Mouse (Mus musculus) liver, adult (tissue): ENCODE data around the gene Wdr38.

ENCODE experiments used
- GATA4 ChIP-seq: IDR thresholded peaks from 2 replicates; pipeline ENCODE4 v1.6.1; 2014; ENCODE audit warnings: mild to moderate bottlenecking, low read length; ENCODE audit not compliant: insufficient replicate concordance

The Wdr38 gene

DNA sequence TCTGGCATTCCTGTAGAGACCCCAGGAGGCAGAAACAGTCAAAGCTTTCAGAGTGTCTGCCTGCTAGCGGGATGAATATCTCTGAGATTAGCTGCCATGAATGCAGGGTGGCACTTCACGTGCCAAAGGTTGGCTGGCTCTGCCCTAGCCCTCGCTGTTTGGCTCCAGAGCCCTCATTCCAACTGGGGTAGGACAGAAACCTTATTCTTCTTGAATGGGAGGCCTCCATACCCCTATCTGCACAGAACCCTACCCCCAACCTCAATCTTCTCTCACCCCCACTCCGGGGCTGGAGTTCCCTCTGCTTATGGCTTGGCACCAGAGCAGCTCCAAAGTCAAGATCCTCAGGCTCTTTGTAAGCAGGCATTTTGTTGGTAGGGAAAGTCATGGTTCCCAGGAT is 19.4 kb upstream of the Wdr38 start:
- no peak for TF ChIP-seq GATA4

DNA sequence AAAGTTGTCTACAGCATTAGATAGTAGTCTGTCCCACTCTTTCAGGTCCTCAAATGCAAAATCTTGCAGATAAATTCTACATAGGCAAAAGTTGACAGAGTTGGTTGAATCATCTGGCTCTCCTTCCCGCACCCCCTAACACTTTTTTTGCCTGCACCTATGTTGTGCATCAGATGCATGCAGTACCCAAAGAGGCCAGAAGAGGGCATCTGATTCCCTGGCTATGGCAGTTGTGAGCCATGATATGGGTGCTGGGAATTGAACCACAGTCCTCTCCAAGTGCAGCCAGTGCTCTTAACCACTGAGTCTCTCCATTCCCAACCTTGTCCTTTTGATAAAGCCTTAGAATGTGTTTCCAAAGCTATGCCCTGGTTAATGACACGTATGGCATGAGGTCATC is 13.8 kb upstream of the Wdr38 start:
- no peak for TF ChIP-seq GATA4

DNA sequence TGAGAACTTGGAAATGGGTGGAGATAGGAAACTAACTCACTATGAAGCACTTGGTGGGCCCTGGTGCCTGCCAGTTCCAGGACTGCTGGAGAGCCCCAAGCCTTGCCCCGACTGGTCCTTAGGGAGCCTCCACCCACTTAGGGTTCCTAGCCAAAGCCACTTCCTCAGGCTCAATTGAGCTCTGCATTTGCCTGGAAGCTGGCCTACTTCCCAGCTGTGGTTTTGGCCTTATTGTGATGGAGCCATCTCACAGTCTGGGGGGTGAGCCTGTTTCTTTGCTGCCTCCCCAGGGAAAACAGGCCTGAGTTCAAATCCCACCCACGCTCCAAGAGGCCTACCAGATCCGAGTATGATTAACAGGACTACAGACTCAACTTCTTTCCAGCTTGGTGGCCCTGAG is 10.7 kb upstream of the Wdr38 start:
- TF ChIP-seq GATA4: no peak

DNA sequence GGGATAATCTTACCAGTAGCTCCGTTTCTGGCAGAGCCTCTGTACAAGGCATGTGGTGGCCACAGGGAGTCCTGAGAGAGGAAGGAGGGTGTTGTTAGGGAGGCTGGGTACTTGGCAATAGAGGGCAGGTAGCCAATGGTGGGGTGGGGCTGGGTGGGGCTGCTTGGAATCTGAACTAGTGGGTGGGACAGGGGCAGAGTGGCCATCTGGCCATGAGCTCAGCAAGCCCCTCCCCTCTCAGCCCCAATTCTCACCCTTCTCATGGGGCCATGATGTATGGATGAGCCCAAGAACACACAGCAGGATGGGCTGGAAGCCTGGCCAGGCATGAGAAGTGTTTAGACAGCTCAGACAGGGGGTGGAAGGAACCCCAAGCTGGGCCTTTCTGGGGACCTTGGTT is 9.9 kb upstream of the Wdr38 start:
- no peak for TF ChIP-seq GATA4

DNA sequence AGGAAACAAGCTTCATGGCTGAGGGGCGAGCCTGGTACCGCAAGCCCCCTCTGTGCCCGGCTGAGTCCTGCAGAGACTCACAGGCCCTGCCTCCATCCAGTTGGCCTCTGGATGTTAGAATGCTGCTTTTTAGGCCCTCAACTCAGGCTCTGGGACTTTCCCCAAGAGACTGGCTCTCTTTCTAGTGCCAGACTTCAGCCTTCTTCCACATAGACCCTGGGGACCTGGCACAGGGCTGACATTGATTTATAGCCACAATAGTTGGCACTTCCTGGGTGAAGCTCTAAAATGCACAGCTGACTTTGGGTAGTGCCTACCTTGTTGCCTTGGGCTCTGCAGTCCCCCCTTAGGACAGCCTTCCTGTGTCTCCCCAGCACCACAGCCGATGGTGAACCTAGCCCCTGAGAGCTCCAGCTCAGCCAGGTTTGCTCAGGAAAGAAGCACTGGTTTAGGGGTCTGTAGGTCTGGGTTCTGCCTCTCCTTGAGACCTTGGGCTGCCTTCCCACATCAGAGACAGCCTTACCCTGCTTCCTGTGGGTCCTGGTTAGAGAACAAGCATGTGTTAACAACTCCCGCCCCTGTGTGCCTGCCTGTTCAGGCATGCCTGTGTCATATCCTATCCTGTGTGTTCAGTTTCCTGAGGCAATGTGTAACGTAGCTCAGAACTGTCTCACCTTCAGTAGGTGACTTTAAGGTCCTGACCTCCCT is 9.3 kb upstream of the Wdr38 start:
- TF ChIP-seq GATA4: no peak

DNA sequence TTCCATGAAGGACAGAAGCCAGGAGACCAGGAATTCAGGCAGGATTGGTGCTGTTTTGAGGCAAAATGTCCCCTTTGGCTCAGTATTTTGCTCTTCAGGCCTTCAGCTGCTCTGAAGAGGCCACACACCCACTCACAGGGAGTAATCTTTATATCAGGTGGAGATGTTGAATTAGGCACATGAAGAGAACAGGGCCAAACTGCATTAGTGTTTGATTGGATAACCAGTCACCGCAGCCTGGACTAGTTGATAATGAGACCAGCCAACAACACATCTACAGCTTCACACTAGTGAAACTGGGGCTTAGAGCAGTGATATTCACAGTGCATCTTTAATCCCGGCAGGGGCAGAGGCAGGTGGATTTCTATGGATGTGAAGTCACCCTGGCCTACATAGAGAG is 8.3 kb upstream of the Wdr38 start:
- no peak for TF ChIP-seq GATA4

DNA sequence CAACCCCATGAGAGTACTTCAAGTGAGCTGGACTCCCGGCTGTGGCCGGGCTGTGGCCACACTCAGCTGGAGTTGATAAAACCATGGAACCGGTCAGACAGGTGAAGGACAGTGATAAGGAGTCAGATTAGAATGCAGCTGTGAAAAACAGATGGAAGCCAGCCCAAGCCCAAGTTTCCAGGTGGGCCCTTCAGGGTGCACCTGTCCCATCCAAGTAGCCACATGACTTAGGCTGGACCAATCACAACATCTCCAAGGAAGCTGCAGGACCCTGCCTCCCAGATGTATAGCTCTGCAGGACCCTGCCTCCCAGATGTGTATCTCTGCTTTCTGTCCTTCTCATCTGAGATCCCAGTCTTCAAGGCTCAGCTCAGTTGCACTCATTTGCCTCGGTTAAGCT is 5.3 kb upstream of the Wdr38 start:
- no peak for TF ChIP-seq GATA4

DNA sequence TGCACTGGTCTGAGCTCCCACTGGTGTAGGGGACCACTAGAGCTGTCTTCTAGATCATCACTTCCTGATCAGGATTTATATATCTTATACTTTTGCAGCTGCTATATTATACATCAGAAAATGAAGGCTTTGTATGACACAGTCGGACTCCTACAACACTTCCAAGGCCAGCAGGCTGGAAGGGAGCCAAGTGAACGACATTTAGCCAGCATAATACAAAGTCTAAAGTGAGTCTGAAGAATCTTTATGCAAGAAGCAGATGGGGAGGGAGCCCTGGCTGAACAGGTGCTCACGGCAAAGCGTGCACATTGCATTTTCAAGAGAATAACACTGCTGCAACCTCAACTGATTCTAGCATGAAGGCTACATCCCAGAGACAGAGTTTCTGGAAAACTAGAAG is 4.8 kb upstream of the Wdr38 start:
- TF ChIP-seq GATA4: no peak

DNA sequence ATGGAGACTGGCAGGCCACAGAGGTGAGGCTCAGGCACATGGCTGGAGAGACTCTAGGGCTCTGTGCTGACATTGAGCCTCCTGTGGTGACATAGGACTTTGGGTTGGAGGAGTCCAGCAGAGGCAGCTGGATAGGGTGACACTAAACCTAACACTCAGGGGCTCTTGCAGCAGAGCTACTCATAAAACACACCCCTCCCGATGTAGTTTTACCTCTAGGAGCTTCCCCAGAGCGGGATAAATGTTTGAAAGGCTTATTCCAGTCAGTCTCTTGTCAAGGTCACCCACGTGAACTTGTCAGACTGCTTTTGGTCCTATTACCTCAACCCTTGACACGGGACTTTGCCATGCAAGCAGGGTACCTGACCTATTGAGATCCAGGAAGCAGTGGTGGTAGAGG is 2.1 kb downstream of the Wdr38 start:
- TF ChIP-seq GATA4: no peak

DNA sequence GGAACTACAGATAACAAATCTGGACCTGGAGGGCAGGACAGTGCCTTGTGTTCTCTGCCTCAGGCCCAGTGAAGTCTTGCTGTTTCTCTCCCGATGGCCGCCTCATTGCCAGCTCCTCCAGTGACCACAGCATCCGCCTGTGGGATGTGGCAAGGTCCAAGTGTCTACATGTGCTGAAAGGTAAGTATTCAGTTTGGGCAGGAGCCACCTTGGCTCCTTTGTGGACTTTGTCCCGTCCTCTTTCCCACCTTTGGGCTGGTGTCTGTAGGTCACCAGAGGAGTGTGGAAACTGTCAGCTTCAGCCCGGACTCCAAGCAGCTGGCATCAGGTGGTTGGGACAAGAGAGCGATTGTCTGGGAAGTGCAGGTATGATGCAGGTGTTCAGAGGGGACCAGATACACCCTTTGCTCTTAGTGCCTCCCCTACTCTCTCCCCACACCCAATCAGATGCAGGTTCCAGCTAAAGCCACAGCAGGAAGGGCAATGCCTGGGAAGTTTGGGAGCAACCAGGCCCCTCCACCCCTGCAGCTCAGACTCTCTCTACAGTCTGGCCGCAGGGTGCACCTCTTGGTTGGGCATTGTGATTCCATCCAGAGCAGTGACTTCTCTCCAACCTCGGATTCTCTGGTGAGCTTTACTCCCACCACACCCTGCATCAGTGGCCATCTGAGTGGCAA is 2.8 kb downstream of the Wdr38 start:
- no peak for TF ChIP-seq GATA4

DNA sequence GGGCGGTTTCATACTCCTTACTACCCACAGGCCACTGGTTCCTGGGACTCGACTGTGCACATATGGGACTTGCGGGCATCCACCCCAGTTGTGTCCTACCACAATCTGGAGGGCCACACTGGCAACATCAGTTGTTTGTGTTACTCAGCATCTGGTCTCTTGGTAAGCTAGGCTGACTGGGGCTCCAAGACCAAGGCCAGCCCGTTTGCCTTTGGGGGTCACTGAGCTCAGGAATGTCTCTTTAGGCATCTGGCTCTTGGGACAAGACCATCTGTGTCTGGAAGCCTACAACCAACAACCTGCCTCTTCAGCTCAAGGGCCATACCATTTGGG is 3.3 kb downstream of the Wdr38 start:
- no peak for TF ChIP-seq GATA4

DNA sequence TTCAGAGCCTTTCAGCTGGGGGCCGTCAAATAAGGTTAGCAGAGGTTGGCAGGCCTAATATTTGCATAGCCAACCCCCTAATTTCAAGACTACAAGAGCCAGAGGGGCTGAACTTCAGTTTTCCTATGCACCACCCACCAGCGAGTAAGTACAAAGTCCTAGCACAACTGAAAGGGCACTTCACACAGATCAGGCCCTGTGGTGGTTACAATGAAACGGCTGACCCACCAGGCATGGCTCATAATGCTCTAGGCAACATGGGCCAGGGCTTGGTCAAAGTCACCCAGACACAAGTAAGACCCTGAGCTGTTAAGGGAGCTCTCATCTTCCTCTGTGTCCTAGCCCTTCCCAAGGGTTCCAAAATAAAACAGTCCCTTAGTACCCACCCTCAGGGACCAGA is 4.6 kb downstream of the Wdr38 start:
- TF ChIP-seq GATA4: no peak

DNA sequence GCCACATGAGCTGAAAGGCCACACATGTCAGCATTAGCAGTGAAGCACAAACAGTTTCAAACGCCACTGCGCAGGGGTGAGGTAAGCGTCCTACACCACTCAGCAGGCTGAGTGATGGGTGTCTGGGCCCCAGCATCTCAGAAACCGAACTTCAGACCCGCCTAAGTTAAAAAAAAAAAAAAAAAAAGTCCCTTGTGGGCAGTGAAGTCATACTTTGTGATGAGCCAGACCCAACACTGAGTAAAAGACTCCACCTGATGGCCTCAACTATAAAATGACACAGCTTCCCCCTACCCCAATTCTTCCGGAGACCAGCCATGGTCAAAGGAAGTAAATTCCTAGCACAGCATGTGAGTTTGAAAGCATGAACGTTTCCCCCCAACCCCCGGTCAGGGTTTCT is 5.8 kb downstream of the Wdr38 start:
- no peak for TF ChIP-seq GATA4

DNA sequence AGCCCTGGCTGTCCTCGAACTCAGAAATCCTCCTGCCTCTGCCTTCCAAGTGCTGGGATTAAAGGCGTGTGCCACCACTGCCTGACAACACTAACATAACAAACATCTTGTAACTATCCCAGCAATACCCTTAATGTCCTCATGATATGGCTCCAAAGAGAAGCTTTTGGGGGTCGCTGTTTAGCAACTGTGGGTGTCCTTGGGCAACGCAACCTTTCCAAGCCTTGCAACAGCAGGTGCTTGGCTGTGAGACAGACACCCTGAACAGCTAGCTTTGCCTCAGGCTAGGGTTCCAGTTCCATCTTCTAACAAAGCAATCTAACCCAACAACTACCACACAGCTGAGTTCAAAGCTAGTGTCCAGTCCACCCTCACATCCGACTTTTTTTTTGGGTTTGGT is 6.2 kb downstream of the Wdr38 start:
- TF ChIP-seq GATA4: no peak

DNA sequence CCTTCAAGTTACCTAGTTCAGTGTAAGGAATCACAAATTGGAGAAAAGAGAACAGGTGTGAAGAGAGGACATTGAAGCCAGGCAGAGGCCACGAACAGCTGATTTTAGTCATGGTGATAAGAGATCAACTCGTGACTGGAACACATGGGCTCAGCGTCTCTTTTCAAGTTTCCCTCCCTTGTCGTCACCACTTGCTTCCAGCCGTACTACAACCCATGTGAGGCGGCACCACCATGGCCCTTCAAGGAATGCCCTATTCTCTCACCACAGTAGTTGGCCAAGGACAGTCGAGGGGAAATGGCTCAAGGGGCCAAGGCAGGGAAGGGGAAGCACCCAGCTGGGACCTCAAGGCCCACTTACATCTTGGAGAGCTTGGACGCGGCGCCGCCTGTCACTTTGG is 7.1 kb downstream of the Wdr38 start:
- no peak for TF ChIP-seq GATA4

DNA sequence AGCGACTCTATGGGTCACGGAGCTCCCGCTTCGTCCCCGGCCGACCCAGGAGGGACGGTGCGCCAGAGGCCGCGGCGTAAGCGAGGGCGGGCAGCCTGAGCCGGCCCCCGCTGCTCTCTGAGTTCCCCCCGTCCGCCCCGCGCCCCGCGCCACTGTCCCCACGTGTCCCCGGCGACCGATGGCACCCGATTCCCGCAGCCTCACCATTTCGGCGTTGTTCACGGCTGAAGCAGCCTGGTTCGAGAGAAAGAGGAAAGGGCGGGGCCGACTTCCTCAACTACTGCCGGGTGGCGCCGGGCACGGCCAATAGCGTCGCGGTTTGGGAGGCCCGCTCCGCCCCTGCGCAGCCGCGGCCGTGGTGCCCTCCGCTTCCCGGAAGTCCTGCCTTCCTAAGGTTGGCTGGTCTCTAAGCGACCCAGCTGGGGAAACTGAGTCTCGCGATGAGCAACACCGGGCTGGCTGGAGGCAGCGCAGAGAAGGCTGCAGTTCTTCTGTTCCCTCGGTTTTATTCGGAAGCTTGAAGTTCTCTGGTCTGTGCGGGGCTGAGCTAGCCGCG is 7.7 kb downstream of the Wdr38 start, which contains the start of gene Arpc5l:
Gene Arpc5l (plus strand): TSS at position 469 of the 556 bp plus-strand sequence.
- TF ChIP-seq GATA4: no peak; the same call in 1 of the 2 replicates
